Mouse (Mus musculus): ENCODE measurements around the gene Gpr119. TPM values are rescaled to one million over a fixed set of nuclear protein-coding genes. Genes with fewer than 3 reads are reported as not detected.
A peak's percentile ranks its signal among the peaks of the same experiment; 100 is the strongest.

Gpr119 gene
- total and polyA plus RNA-seq, 3 experiments: not detected

DNA sequence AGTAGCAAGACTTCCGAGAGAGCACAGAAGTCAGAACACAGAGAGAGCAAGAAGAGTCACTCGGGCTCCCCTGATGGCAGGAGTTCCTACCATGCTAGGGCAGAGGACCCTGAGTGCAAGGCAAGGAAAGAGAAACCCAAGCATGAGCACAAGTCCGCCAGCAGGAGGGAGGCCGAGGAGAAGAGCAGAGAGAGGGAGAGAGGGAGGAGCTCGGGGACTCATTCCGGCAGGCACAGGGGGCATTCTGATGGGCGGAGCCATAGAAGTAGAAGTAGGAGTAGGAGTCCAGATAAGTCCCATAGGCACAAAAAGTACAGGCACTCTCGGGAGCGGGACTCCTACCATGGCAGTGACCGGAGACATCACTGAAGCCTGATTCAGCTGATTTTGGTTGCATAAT is 35.4 kb upstream of the Gpr119 start:
- TF ChIP-seq ZKSCAN1 (IDR thresholded peaks at IDR 0.05; ENCODE audit: borderline replicate concordance, low read depth, low read length) (no peak), HCFC1 (IDR thresholded peaks at IDR 0.05; ENCODE audit: low read depth, low read length) (no peak), TBP (conservative IDR thresholded peaks at IDR 0.05; ENCODE audit: low read depth, low read length) (no peak), MAX (IDR thresholded peaks at IDR 0.05; ENCODE audit: low read length) (no peak), MEF2A (IDR thresholded peaks at IDR 0.05; ENCODE audit: borderline replicate concordance, low read depth, low read length) (no peak), NELFE (IDR thresholded peaks at IDR 0.05; ENCODE audit: low read depth, low read length) (no peak), TCF12 (IDR thresholded peaks at IDR 0.05; ENCODE audit: low read depth, low read length) (no peak), EP300 (IDR thresholded peaks at IDR 0.05; ENCODE audit: low read length) (no peak), USF2 (conservative IDR thresholded peaks at IDR 0.05; ENCODE audit: low read depth, low read length) (no peak), UBTF (IDR thresholded peaks at IDR 0.05; ENCODE audit: low read depth, low read length) (no peak), RAD21 (IDR thresholded peaks at IDR 0.05; ENCODE audit: low read depth, low read length) (no peak), KAT2A (IDR thresholded peaks at IDR 0.05; ENCODE audit: insufficient replicate concordance, low read length) (no peak), POLR2A (IDR thresholded peaks at IDR 0.05; ENCODE audit: low read depth, low read length) (no peak), PAX5 (IDR thresholded peaks at IDR 0.05; ENCODE audit: low read length) (no peak), CTCF (conservative IDR thresholded peaks at IDR 0.05 in 1 of 2, IDR thresholded peaks at IDR 0.05 in 1 of 2; ENCODE audit: low read depth in 2 of 2, low read length in 2 of 2) (no peak), SMC3 (IDR thresholded peaks at IDR 0.05; ENCODE audit: low read depth, low read length) (no peak), JUND (conservative IDR thresholded peaks at IDR 0.05; ENCODE audit: low read depth, low read length) (no peak), IRF4 (IDR thresholded peaks at IDR 0.05; ENCODE audit: low read depth, low read length) (no peak)
- no peak for DNase-seq (ENCODE audit: extremely low read depth)
- dilution Hi-C loops (cut with MboI; ENCODE audit: extremely low pct_ligation_motif_present, extremely low pct_unique_long_range_greater_than_20kb, low sequenced_read_pairs) (no loop called here), in situ Hi-C loops (cut with MboI; ENCODE audit: low pct_ligation_motif_present, low pct_unique_long_range_greater_than_20kb, low sequenced_read_pairs) (no loop called here)
- no peak overlapping the region for H3K4me3 ChIP-seq (replicated peaks in 1 of 3; ENCODE audit: low read depth in 2 of 3, low read length in 2 of 3, poor library complexity in 1 of 3)
- peaks cover 9 to 46% of the 10 kb centered on the region in 2 experiments for H3K36me3 ChIP-seq (replicated peaks in 1 of 2; ENCODE audit: control insufficient read depth in 1 of 2, insufficient read depth in 1 of 2, low read length in 1 of 2)
- no peaks in the 10 kb centered on the region for H3K9me3 ChIP-seq (replicated peaks; ENCODE audit: low read length)
- H3K27me3 ChIP-seq (replicated peaks): no peaks in the 10 kb centered on the region
- no peak overlapping the region for H3K4me2 ChIP-seq (ENCODE audit: insufficient read depth, low read depth, poor library complexity, severe bottlenecking)
- no peak overlapping the region for H3K9ac ChIP-seq (ENCODE audit: insufficient read depth, low read depth)
- H3K4me1 ChIP-seq (ENCODE audit: control insufficient read depth in 1 of 2, insufficient read depth in 2 of 2): no peaks in the 10 kb centered on the region
- H3K79me2 ChIP-seq (replicated peaks; ENCODE audit: control insufficient read depth, extremely low read depth, insufficient read depth, poor library complexity, severe bottlenecking): no peaks in the 10 kb centered on the region
- H3K27ac ChIP-seq (ENCODE audit: insufficient read depth, low read depth): no peak overlapping the region

DNA sequence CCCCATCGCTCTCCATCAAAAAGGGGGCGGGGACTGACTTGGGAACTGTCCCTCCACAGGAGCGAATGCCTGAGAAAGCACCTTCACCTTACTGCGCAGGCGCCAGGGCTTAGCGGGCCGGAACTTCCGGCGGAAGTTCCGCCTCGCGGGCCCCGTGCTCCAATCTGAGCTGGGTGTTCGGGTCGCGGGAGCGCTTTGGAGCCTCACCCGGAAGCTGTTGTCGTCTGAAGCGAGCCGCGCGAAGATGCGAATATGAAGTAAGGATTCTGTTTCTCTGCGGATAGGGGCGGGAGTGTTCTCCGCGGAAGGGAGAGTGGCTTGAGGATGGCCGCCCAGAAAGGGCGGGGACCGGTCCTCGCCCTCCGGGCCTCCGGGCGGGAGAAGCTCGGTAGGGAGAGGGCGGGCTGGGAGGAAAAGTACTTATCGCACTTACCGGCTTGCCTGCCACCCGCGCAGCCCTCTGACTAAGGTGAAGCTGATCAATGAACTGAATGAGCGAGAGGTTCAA is 20.6 kb upstream of the Gpr119 start, which contains the start of gene Rbmx2:
Rbmx2 (plus strand) TSS at position 141 of the 508 bp plus-strand sequence.
- H3K36me3 ChIP-seq (replicated peaks in 1 of 2; ENCODE audit: control insufficient read depth in 1 of 2, insufficient read depth in 1 of 2, low read length in 1 of 2): peaks cover 3 to 11% of the 10 kb centered on the region in 2 experiments
- H3K4me2 ChIP-seq (ENCODE audit: insufficient read depth, low read depth, poor library complexity, severe bottlenecking): peak within 1 kb of the TSS; percentile 81
- peaks cover 4% of the 10 kb centered on the region; the same call in 1 of the 2 replicates for H3K79me2 ChIP-seq (replicated peaks; ENCODE audit: control insufficient read depth, extremely low read depth, insufficient read depth, poor library complexity, severe bottlenecking)
- peak; percentile 90 for DNase-seq (ENCODE audit: extremely low read depth)
- in situ Hi-C loops (cut with MboI; ENCODE audit: low pct_ligation_motif_present, low pct_unique_long_range_greater_than_20kb, low sequenced_read_pairs) (loop anchor here (25.0 kb wide), 1 partner anchor 617 kb away; no protein-coding TSS in a partner anchor), dilution Hi-C loops (cut with MboI; ENCODE audit: extremely low pct_ligation_motif_present, extremely low pct_unique_long_range_greater_than_20kb, low sequenced_read_pairs) (no loop called here)
- H3K27me3 ChIP-seq (replicated peaks): no peaks in the 10 kb centered on the region
- H3K9ac ChIP-seq (ENCODE audit: insufficient read depth, low read depth): peak within 1 kb of the TSS; percentile 69; the same call in 1 of the 2 replicates
- H3K4me3 ChIP-seq (replicated peaks in 1 of 3; ENCODE audit: low read depth in 2 of 3, low read length in 2 of 3, poor library complexity in 1 of 3): peak within 1 kb of the TSS; percentile 59 to 71 (median 64)
- H3K4me1 ChIP-seq (ENCODE audit: control insufficient read depth in 1 of 2, insufficient read depth in 2 of 2): peaks cover 3 to 17% of the 10 kb centered on the region in 2 experiments; a peak in 2 of 4 replicates
- no peak within 1 kb of the TSS for H3K27ac ChIP-seq (ENCODE audit: insufficient read depth, low read depth)
- no peaks in the 10 kb centered on the region for H3K9me3 ChIP-seq (replicated peaks; ENCODE audit: low read length)
- TF ChIP-seq ELF1 (IDR thresholded peaks at IDR 0.05; ENCODE audit: low read depth, low read length): peak; percentile 93
- no peak for TF ChIP-seq EP300 (IDR thresholded peaks at IDR 0.05; ENCODE audit: low read length)
- peak; percentile 90 for TF ChIP-seq NRF1 (IDR thresholded peaks at IDR 0.05; ENCODE audit: low read depth, low read length)
- TF ChIP-seq MAX (IDR thresholded peaks at IDR 0.05; ENCODE audit: low read length): no peak
- no peak for TF ChIP-seq MAZ (IDR thresholded peaks at IDR 0.05; ENCODE audit: low read depth, low read length)
- TF ChIP-seq HCFC1 (IDR thresholded peaks at IDR 0.05; ENCODE audit: low read depth, low read length): peak; percentile 85
- 0 out of 2 replicates have a peak, but pooled peaks have one; percentile 62 for TF ChIP-seq E2F4 (IDR thresholded peaks at IDR 0.05; ENCODE audit: insufficient replicate concordance, low read depth, low read length)
- TF ChIP-seq GABPA (IDR thresholded peaks at IDR 0.05; ENCODE audit: insufficient replicate concordance, low read depth, low read length): no peak
- TF ChIP-seq SIN3A (IDR thresholded peaks at IDR 0.05; ENCODE audit: low read length): peak; percentile 78; the same call in 1 of the 2 replicates
- TF ChIP-seq TBP (conservative IDR thresholded peaks at IDR 0.05; ENCODE audit: low read depth, low read length): no peak
- no peak for TF ChIP-seq POLR2AphosphoS2 (IDR thresholded peaks at IDR 0.05; ENCODE audit: low read depth, low read length)
- TF ChIP-seq MEF2A (IDR thresholded peaks at IDR 0.05; ENCODE audit: borderline replicate concordance, low read depth, low read length): no peak
- TF ChIP-seq RCOR1 (conservative IDR thresholded peaks at IDR 0.05; ENCODE audit: low read depth, low read length): no peak
- peak; percentile 75; the same call in 1 of the 2 replicates for TF ChIP-seq KAT2A (IDR thresholded peaks at IDR 0.05; ENCODE audit: insufficient replicate concordance, low read length)
- no peak for TF ChIP-seq IRF4 (IDR thresholded peaks at IDR 0.05; ENCODE audit: low read depth, low read length)
- TF ChIP-seq CHD2 (IDR thresholded peaks at IDR 0.05; ENCODE audit: low read length): peak; percentile 75
- no peak for TF ChIP-seq ZC3H11A (IDR thresholded peaks at IDR 0.05; ENCODE audit: low read depth, low read length)
- TF ChIP-seq USF1 (IDR thresholded peaks at IDR 0.05; ENCODE audit: low read depth, low read length): no peak
- TF ChIP-seq CHD1 (IDR thresholded peaks at IDR 0.05; ENCODE audit: low read depth, low read length): no peak
- no peak for TF ChIP-seq ETS1 (conservative IDR thresholded peaks at IDR 0.05; ENCODE audit: low read depth, low read length)
- no peak for TF ChIP-seq JUND (conservative IDR thresholded peaks at IDR 0.05; ENCODE audit: low read depth, low read length)
- peak; percentile 64; the same call in 1 of the 2 replicates for TF ChIP-seq POLR2A (IDR thresholded peaks at IDR 0.05; ENCODE audit: low read depth, low read length)
